Mouse (Mus musculus) erythroblast, embryonic 14.5 days (primary cell): ENCODE data around the gene Abhd4. TPM values are rescaled to one million over a fixed set of nuclear protein-coding genes. Genes with fewer than 3 reads are reported as not detected.
"Not testable (repeated sequence)": the region's sequence is repeated elsewhere in the genome, so short reads cannot be mapped to it uniquely, and the experiment has no call there.

ENCODE experiments used
- H3K27me3 ChIP-seq: 2 replicates; pipeline ENCODE4 v1.6.1; 2012; ENCODE audit warnings: inconsistent platforms; ENCODE audit not compliant: control insufficient read depth
- H3K36me3 ChIP-seq: 2 replicates; pipeline ENCODE4 v1.6.1; 2012; ENCODE audit warnings: mild to moderate bottlenecking, inconsistent platforms; ENCODE audit not compliant: control insufficient read depth
- H3K4me1 ChIP-seq: 2 replicates; pipeline ENCODE4 v1.6.1; 2012; ENCODE audit warnings: inconsistent platforms; ENCODE audit not compliant: control insufficient read depth
- H3K4me3 ChIP-seq: replicated peaks from 2 replicates; pipeline ENCODE3; 2012; ENCODE audit warnings: moderate library complexity, mild to moderate bottlenecking, inconsistent platforms
- H3K9me3 ChIP-seq: 2 replicates; pipeline ENCODE4 v1.6.1; 2012; ENCODE audit warnings: low read length, inconsistent platforms, mixed read lengths; ENCODE audit not compliant: control insufficient read depth
- GATA1 ChIP-seq: IDR thresholded peaks from 2 replicates; pipeline ENCODE4 v1.6.1; 2012; ENCODE audit warnings: low read length, inconsistent platforms, mixed read lengths
- TAL1 ChIP-seq: IDR thresholded peaks from 3 replicates; pipeline ENCODE4 v1.6.1; 2012; ENCODE audit warnings: low read length, inconsistent platforms, mixed read lengths
- polyA plus RNA-seq: library from polyadenylated mRNA; stranded (reverse); fragments of >175 nt; gene quantifications from 2 replicates; pipeline ENCODE4 v1.2.3, GENCODE M21; 2012

Abhd4 gene
- polyA plus RNA-seq, 1 experiment = 1.3 TPM

- Histone ChIP-seq H3K36me3 (no peaks in the 10 kb centered on the region), H3K4me1 (peaks cover 15% of the 10 kb centered on the region), H3K27me3 (no peaks in the 10 kb centered on the region; the same call in 1 of the 2 replicates), H3K4me3 (peak overlapping the region; percentile 51), H3K9me3 (no peaks in the 10 kb centered on the region)
- TF ChIP-seq GATA1 = no peak
- no peak for TF ChIP-seq TAL1
These were observed 26.8 kb upstream of the Abhd4 start for GRCm38 (mm10) chr14:54226911-54227811.

- TF ChIP-seq GATA1 (no peak), TAL1 (no peak)
- Histone ChIP-seq H3K27me3 (no peaks in the 10 kb centered on the region; the same call in 1 of the 2 replicates), H3K4me3 (peak overlapping the region; percentile 51), H3K9me3 (no peaks in the 10 kb centered on the region), H3K36me3 (no peaks in the 10 kb centered on the region), H3K4me1 (peaks cover 15% of the 10 kb centered on the region)
These were observed 26.0 kb upstream of the Abhd4 start for GRCm38 (mm10) chr14:54227911-54228451.

GRCm38 (mm10) chr14:54228501-54228900 lies 25.5 kb upstream of the Abhd4 start:
- no peaks in the 10 kb centered on the region; the same call in 1 of the 2 replicates for H3K27me3 ChIP-seq
- H3K9me3 ChIP-seq = no peaks in the 10 kb centered on the region
- TF ChIP-seq TAL1 (no peak), GATA1 (no peak)
- H3K4me3 ChIP-seq = no peak overlapping the region
- H3K36me3 ChIP-seq = no peaks in the 10 kb centered on the region
- peaks cover 16% of the 10 kb centered on the region for H3K4me1 ChIP-seq

- Histone ChIP-seq H3K27me3 (no peaks in the 10 kb centered on the region; the same call in 1 of the 2 replicates), H3K4me1 (peaks cover 16% of the 10 kb centered on the region), H3K9me3 (no peaks in the 10 kb centered on the region), H3K36me3 (peaks cover 2% of the 10 kb centered on the region), H3K4me3 (no peak overlapping the region)
- TF ChIP-seq TAL1 (no peak), GATA1 (no peak)
These were observed 24.9 kb upstream of the Abhd4 start for GRCm38 (mm10) chr14:54228933-54229713.

- H3K4me3 ChIP-seq, H3K27me3 ChIP-seq, H3K36me3 ChIP-seq, H3K9me3 ChIP-seq: not testable (repeated sequence)
- peaks cover 16% of the 10 kb centered on the region for H3K4me1 ChIP-seq
These were observed 24.1 kb upstream of the Abhd4 start for GRCm38 (mm10) chr14:54229849-54230248.

- Histone ChIP-seq H3K4me1 (peaks cover 16% of the 10 kb centered on the region), H3K27me3 (no peaks in the 10 kb centered on the region; the same call in 1 of the 2 replicates), H3K4me3 (no peak overlapping the region), H3K9me3 (no peaks in the 10 kb centered on the region), H3K36me3 (peaks cover 17% of the 10 kb centered on the region)
- TF ChIP-seq GATA1 = no peak
- no peak for TF ChIP-seq TAL1
These were observed 23.3 kb upstream of the Abhd4 start for GRCm38 (mm10) chr14:54230638-54231150.

- H3K9me3 ChIP-seq = no peaks in the 10 kb centered on the region
- no peak overlapping the region for H3K4me3 ChIP-seq
- H3K27me3 ChIP-seq = no peaks in the 10 kb centered on the region; the same call in 1 of the 2 replicates
- peaks cover 21% of the 10 kb centered on the region for H3K36me3 ChIP-seq
- TF ChIP-seq GATA1 = no peak
- TF ChIP-seq TAL1 = no peak
- peaks cover 16% of the 10 kb centered on the region for H3K4me1 ChIP-seq
These were observed 22.6 kb upstream of the Abhd4 start for GRCm38 (mm10) chr14:54231176-54231956.

- Histone ChIP-seq H3K9me3 (no peaks in the 10 kb centered on the region), H3K27me3 (no peaks in the 10 kb centered on the region; the same call in 1 of the 2 replicates), H3K4me1 (peaks cover 12% of the 10 kb centered on the region), H3K4me3 (no peak overlapping the region), H3K36me3 (peaks cover 25% of the 10 kb centered on the region)
- TF ChIP-seq GATA1 (no peak), TAL1 (no peak)
These were observed 21.8 kb upstream of the Abhd4 start for GRCm38 (mm10) chr14:54232143-54232542.
